Mouse (Mus musculus) G1E (cell line): ENCODE data around the gene Iapp. TPM values are rescaled to one million over a fixed set of nuclear protein-coding genes. Genes with fewer than 3 reads are reported as not detected.
"Not testable (repeated sequence)": the region's sequence is repeated elsewhere in the genome, so short reads cannot be mapped to it uniquely, and the experiment has no call there.

Experiments used
- ATAC-seq: 2 replicates; pipeline ENCODE4 v1.8.0; 2016; ENCODE audit warnings: mild to moderate bottlenecking; ENCODE audit not compliant: insufficient number of reproducible peaks, poor library complexity, low FRiP score, severe bottlenecking; ENCODE audit errors: extremely low read depth
- DNase-seq: peaks from one replicate; pipeline ENCODE4 v3.0.0; 2012; ENCODE audit warnings: low spot score
- H3K27me3 ChIP-seq: 2 replicates; pipeline ENCODE4 v1.6.1; 2012; ENCODE audit warnings: mild to moderate bottlenecking, low read length, inconsistent platforms; ENCODE audit not compliant: insufficient read depth
- H3K36me3 ChIP-seq: replicated peaks from 2 replicates; pipeline ENCODE3; 2012; ENCODE audit warnings: mild to moderate bottlenecking, inconsistent platforms
- H3K4me1 ChIP-seq: 2 replicates; pipeline ENCODE4 v1.6.1; 2012; ENCODE audit warnings: low read depth, low read length, inconsistent platforms, mixed read lengths; ENCODE audit not compliant: insufficient read depth
- H3K4me3 ChIP-seq: 2 replicates; pipeline ENCODE4 v1.5.1; 2012; ENCODE audit warnings: low read depth, mild to moderate bottlenecking, inconsistent platforms, low read length, moderate library complexity, mixed read lengths
- H3K9me3 ChIP-seq: replicated peaks from 2 replicates; pipeline ENCODE4 v1.6.1; 2012; ENCODE audit warnings: inconsistent platforms
- CTCF ChIP-seq: IDR thresholded peaks from 2 replicates; pipeline ENCODE4 v1.5.1; 2012; ENCODE audit warnings: low read depth, low read length, inconsistent platforms, mixed read lengths
- GATA1 ChIP-seq: IDR thresholded peaks from 2 replicates; pipeline ENCODE4 v1.6.1; 2012; ENCODE audit warnings: borderline replicate concordance, low read length, inconsistent platforms, mixed read lengths
- GATA2 ChIP-seq: IDR thresholded peaks from 2 replicates; pipeline ENCODE4 v1.6.1; 2012; ENCODE audit warnings: low read depth, low read length, inconsistent platforms, borderline replicate concordance
- POLR2AphosphoS5 ChIP-seq: IDR thresholded peaks from 2 replicates; pipeline ENCODE4 v1.6.1; 2012; ENCODE audit warnings: low read depth, low read length, inconsistent platforms; ENCODE audit not compliant: insufficient replicate concordance
- polyA plus RNA-seq: library from polyadenylated mRNA; stranded (reverse); fragments of >175 nt; gene quantifications from 2 replicates; pipeline ENCODE4 v1.2.3, GENCODE M21; 2012
- total RNA-seq, 2 experiments: library from RNA; stranded (forward) in 1 of 2; stranded (reverse) in 1 of 2; fragments of 200-1000 nt in 1 of 2; fragments of >200 nt in 1 of 2; fragmentation: Nextera tagmentation in 1 of 2; gene quantifications; 2 replicates each; pipeline ENCODE4 v1.2.3; 2014 to 2017

Gene Iapp
- total and polyA plus RNA-seq, 3 experiments = not detected

GRCm38 (mm10) chr6:142345440-142346038, 47.3 kb downstream of the Iapp start, which contains the start of gene Pyroxd1:
TSS of gene Pyroxd1 (plus strand) at chr6:142345654.
- H3K9me3 ChIP-seq = no peaks in the 10 kb centered on the region
- ATAC-seq (peak; percentile 81), DNase-seq (peak; percentile 74)
- H3K27me3 ChIP-seq = no peaks in the 10 kb centered on the region
- H3K36me3 ChIP-seq = peaks cover 29% of the 10 kb centered on the region
- peaks cover 21% of the 10 kb centered on the region for H3K4me1 ChIP-seq
- peak within 1 kb of the TSS; percentile 83 for H3K4me3 ChIP-seq
- TF ChIP-seq GATA1 (no peak), CTCF (no peak), GATA2 (no peak)

- DNase-seq (no peak), ATAC-seq (peak; percentile 30; the same call in 1 of the 2 replicates)
- peak overlapping the region; percentile 83 for H3K4me3 ChIP-seq
- no peaks in the 10 kb centered on the region for H3K9me3 ChIP-seq
- peaks cover 37% of the 10 kb centered on the region for H3K36me3 ChIP-seq
- TF ChIP-seq CTCF (no peak), POLR2AphosphoS5 (no peak)
- no peaks in the 10 kb centered on the region for H3K27me3 ChIP-seq
- peaks cover 21% of the 10 kb centered on the region for H3K4me1 ChIP-seq
Measured at GRCm38 (mm10) chr6:142346181-142347110, 48.2 kb downstream of the Iapp start.

GRCm38 (mm10) chr6:142347431-142348385, 49.5 kb downstream of the Iapp start:
- Histone ChIP-seq H3K36me3 (peaks cover 48% of the 10 kb centered on the region), H3K27me3 (no peaks in the 10 kb centered on the region), H3K4me3 (no peak overlapping the region), H3K9me3 (no peaks in the 10 kb centered on the region), H3K4me1 (peaks cover 21% of the 10 kb centered on the region)
- DNase-seq = no peak
- no peak for ATAC-seq
- no peak for TF ChIP-seq GATA2
- no peak for TF ChIP-seq CTCF
- no peak for TF ChIP-seq GATA1

GRCm38 (mm10) chr6:142352099-142352498, 53.9 kb downstream of the Iapp start:
- not testable (repeated sequence) for H3K27me3 ChIP-seq, H3K4me1 ChIP-seq, DNase-seq, ATAC-seq, H3K9me3 ChIP-seq, H3K4me3 ChIP-seq
- peaks cover 80% of the 10 kb centered on the region for H3K36me3 ChIP-seq

Other genes starting within 250 kb of the Iapp start
- 2.0 TPM in 1 of 2 replicates, not detected in the other for gene Slco1a6, start 89.9 kb upstream of the Iapp start, total RNA-seq (2014; fragmentation: Nextera tagmentation)
- 0.35 and 1.1 TPM in 2 replicates for gene Slco1a6, start 89.9 kb upstream of the Iapp start, total RNA-seq (2017)
- not detected in 2 replicates for gene Slco1a6, start 89.9 kb upstream of the Iapp start, polyA plus RNA-seq
- gene Slco1a5, start 24.6 kb downstream of the Iapp start, total RNA-seq (2014; fragmentation: Nextera tagmentation) = not detected in 2 replicates
- gene Slco1a5, start 24.6 kb downstream of the Iapp start, total RNA-seq (2017) = 0.05 TPM in 1 of 2 replicates, not detected in the other
- gene Slco1a5, start 24.6 kb downstream of the Iapp start, polyA plus RNA-seq = not detected in 2 replicates
- gene Pyroxd1, start 47.2 kb downstream of the Iapp start, total RNA-seq (2014; fragmentation: Nextera tagmentation) = 10.9 and 14.9 TPM in 2 replicates
- gene Pyroxd1, start 47.2 kb downstream of the Iapp start, total RNA-seq (2017) = 18.2 and 18.8 TPM in 2 replicates
- 2.0 and 2.3 TPM in 2 replicates for gene Pyroxd1, start 47.2 kb downstream of the Iapp start, polyA plus RNA-seq
- gene Recql, start 88.7 kb downstream of the Iapp start, total RNA-seq (2014; fragmentation: Nextera tagmentation) = 52.1 and 81.1 TPM in 2 replicates
- 49.5 and 50.5 TPM in 2 replicates for gene Recql, start 88.7 kb downstream of the Iapp start, total RNA-seq (2017)
- gene Recql, start 88.7 kb downstream of the Iapp start, polyA plus RNA-seq = 1.2 and 1.5 TPM in 2 replicates
- 31.2 and 33.6 TPM in 2 replicates for gene Golt1b, start 88.8 kb downstream of the Iapp start, total RNA-seq (2014; fragmentation: Nextera tagmentation)
- gene Golt1b, start 88.8 kb downstream of the Iapp start, total RNA-seq (2017) = 45.9 and 51.2 TPM in 2 replicates
- gene Golt1b, start 88.8 kb downstream of the Iapp start, polyA plus RNA-seq = 13.1 and 15.7 TPM in 2 replicates
- gene Spx, start 115.0 kb downstream of the Iapp start, total RNA-seq (2014; fragmentation: Nextera tagmentation) = not detected in 2 replicates
- 0.11 TPM in 1 of 2 replicates, not detected in the other for gene Spx, start 115.0 kb downstream of the Iapp start, total RNA-seq (2017)
- not detected in 2 replicates for gene Spx, start 115.0 kb downstream of the Iapp start, polyA plus RNA-seq
- gene Gys2, start 174.7 kb downstream of the Iapp start, total RNA-seq (2014; fragmentation: Nextera tagmentation) = not detected in 2 replicates
- not detected in 2 replicates for gene Gys2, start 174.7 kb downstream of the Iapp start, total RNA-seq (2017)
- not detected in 2 replicates for gene Gys2, start 174.7 kb downstream of the Iapp start, polyA plus RNA-seq
- not detected in 2 replicates for gene Ldhb, start 209.5 kb downstream of the Iapp start, total RNA-seq (2014; fragmentation: Nextera tagmentation)
- not detected in 2 replicates for gene Ldhb, start 209.5 kb downstream of the Iapp start, total RNA-seq (2017)
- 0.09 TPM in 1 of 2 replicates, not detected in the other for gene Ldhb, start 209.5 kb downstream of the Iapp start, polyA plus RNA-seq